ENCODE assay signal across 18 mouse cellular contexts in genomic region chr19:31065206-31065781, GRCm38 (mm10). TPM values are rescaled to one million over a fixed set of nuclear protein-coding genes. Genes with fewer than 3 reads are reported as not detected.
DNase-seq lines count a peak whose midpoint lies in the region; ATAC-seq and TF ChIP-seq lines count a peak whose summit lies in the region.
"Had no signal": no experiment of that assay in that cellular context is flagged by ENCODE, and none has a peak within 500 bp of the region (broad histone marks: within the 10 kb centered on the region; RNA-seq: fewer than 3 reads in every experiment).

No protein-coding gene starts in this region.

- no peak for TF ChIP-seq CTCF in stomach, postnatal 0 days (IDR thresholded peaks at IDR 0.05; ENCODE audit: low read depth)

- H3K9me3 ChIP-seq in lung, embryonic 16.5 days (ENCODE audit: control insufficient read depth, low read length), result no peaks in the 10 kb centered on the region
- no peaks in the 10 kb centered on the region for H3K9me3 ChIP-seq in heart, embryonic 15.5 days (replicated peaks)
- no peaks in the 10 kb centered on the region for H3K9me3 ChIP-seq in stomach, postnatal 0 days (ENCODE audit: control insufficient read depth, low read length)
- H3K9me3 ChIP-seq: forebrain, embryonic 15.5 days had no signal

- H3K27ac ChIP-seq in lung, embryonic 16.5 days (ENCODE audit: low read length), result no peak overlapping the region
- peak overlapping the region; percentile 67 for H3K27ac ChIP-seq in heart, embryonic 15.5 days
- H3K27ac ChIP-seq in stomach, postnatal 0 days (replicated peaks), result peak overlapping the region; percentile 40; the same call in 1 of the 2 replicates
- H3K27ac ChIP-seq: forebrain, embryonic 15.5 days had no signal

- H3K27me3 ChIP-seq in lung, embryonic 16.5 days (ENCODE audit: control insufficient read depth, insufficient read depth, low read depth, low read length), result no peaks in the 10 kb centered on the region
- H3K27me3 ChIP-seq in heart, embryonic 15.5 days, result no peaks in the 10 kb centered on the region
- no peaks in the 10 kb centered on the region for H3K27me3 ChIP-seq in stomach, postnatal 0 days (ENCODE audit: control insufficient read depth, insufficient read depth, low read length)
- H3K27me3 ChIP-seq: CH12.LX; forebrain, embryonic 15.5 days had no signal

- peak; percentile 97 for DNase-seq in heart, adult 11 months
- no peak for DNase-seq in heart, postnatal 25 days (ENCODE audit: low spot score)
- DNase-seq in lung, adult 18-20 months, result no peak
- DNase-seq in stomach, postnatal 0 days (ENCODE audit: low spot score), result no peak
- DNase-seq in thymus, adult 18-20 months, result no peak
- no peak for DNase-seq in retina, postnatal 1 day
- DNase-seq: adrenal gland, postnatal 14 days; cerebellum, adult 11-12 months; cerebellum, postnatal 25 days; kidney, adult 8-10 months; lung, postnatal 10 days; right cerebral cortex, adult 18-20 months; spleen, adult 18-20 months had no signal

- TF ChIP-seq EP300 in stomach, postnatal 0 days (optimal IDR thresholded peaks at IDR 0.05), result no peak

- H3K4me2 ChIP-seq in lung, embryonic 16.5 days (ENCODE audit: low read depth, low read length), result no peak overlapping the region
- H3K4me2 ChIP-seq in heart, embryonic 15.5 days, result no peak overlapping the region
- H3K4me2 ChIP-seq in stomach, postnatal 0 days (replicated peaks; ENCODE audit: low read depth), result no peak overlapping the region; the same call in 1 of the 2 replicates
- H3K4me2 ChIP-seq: forebrain, embryonic 15.5 days; liver, embryonic 11.5 days had no signal

- no peak overlapping the region for H3K4me3 ChIP-seq in lung, embryonic 16.5 days (ENCODE audit: low read length)
- no peak overlapping the region for H3K4me3 ChIP-seq in heart, embryonic 15.5 days
- no peak overlapping the region for H3K4me3 ChIP-seq in stomach, postnatal 0 days (ENCODE audit: low read depth, low read length)
- H3K4me3 ChIP-seq: forebrain, embryonic 15.5 days had no signal

- no peaks in the 10 kb centered on the region for H3K36me3 ChIP-seq in lung, embryonic 16.5 days (ENCODE audit: control insufficient read depth, insufficient read depth, low read length)
- no peaks in the 10 kb centered on the region for H3K36me3 ChIP-seq in heart, embryonic 15.5 days
- no peaks in the 10 kb centered on the region for H3K36me3 ChIP-seq in stomach, postnatal 0 days (ENCODE audit: control insufficient read depth, insufficient read depth, low read length)
- H3K36me3 ChIP-seq: forebrain, embryonic 15.5 days had no signal

- 0 out of 2 replicates have a peak, but pooled peaks have one; percentile 28 for ATAC-seq in lung, embryonic 16.5 days (ENCODE audit: low read depth)
- peak; percentile 79 for ATAC-seq in heart, embryonic 15.5 days (replicated peaks; ENCODE audit: insufficient number of reproducible peaks, insufficient read depth, low FRiP score, low read depth)
- no peak for ATAC-seq in stomach, postnatal 0 days (ENCODE audit: low FRiP score, low TSS enrichment)
- ATAC-seq: forebrain, embryonic 15.5 days had no signal

- H3K9ac ChIP-seq in lung, embryonic 16.5 days (ENCODE audit: low read length), result no peak overlapping the region
- no peak overlapping the region for H3K9ac ChIP-seq in heart, embryonic 15.5 days
- H3K9ac ChIP-seq in stomach, postnatal 0 days (ENCODE audit: low read length), result no peak overlapping the region
- H3K9ac ChIP-seq: forebrain, embryonic 15.5 days had no signal

- H3K4me1 ChIP-seq in lung, embryonic 16.5 days (replicated peaks; ENCODE audit: control insufficient read depth, insufficient read depth, low read length), result no peaks in the 10 kb centered on the region
- no peaks in the 10 kb centered on the region for H3K4me1 ChIP-seq in heart, embryonic 15.5 days (replicated peaks)
- H3K4me1 ChIP-seq in stomach, postnatal 0 days (replicated peaks; ENCODE audit: control insufficient read depth, insufficient read depth), result no peaks in the 10 kb centered on the region
- H3K4me1 ChIP-seq: forebrain, embryonic 15.5 days had no signal

- 59% methylated on average over 11 of the region's 11 CpGs for WGBS in lung, embryonic 16.5 days
- 54% methylated on average over 11 of the region's 11 CpGs for WGBS in heart, embryonic 15.5 days
- 48% methylated on average over 11 of the region's 11 CpGs for whole genome bisulfite sequencing in stomach, postnatal 0 days

- intact Hi-C loops in heart, postnatal 25 days (cut with DNase I), result no loop called here

RNA-seq across cellular contexts. Expression of gene Cstf2t, which starts 17.3 kb away (rescaled TPM):
- total RNA-seq in heart, postnatal 25 days (2021), result 10 to 100 TPM; 26.6 to 32.2 TPM
- 41.3 and 42.0 TPM in 2 replicates for polyA plus RNA-seq in lung, embryonic 16.5 days (2015; fragmentation: Nextera tagmentation; extraction: Ambion mirVana)
- polyA plus RNA-seq in heart, embryonic 15.5 days (2015; fragmentation: Nextera tagmentation; extraction: Ambion mirVana), result 37.0 and 37.6 TPM in 2 replicates
- 17.3 and 19.2 TPM in 2 replicates for polyA plus RNA-seq in stomach, postnatal 0 days (2015; fragmentation: Nextera tagmentation; extraction: Ambion mirVana)
